Comparison of ENCODE assay signal across 23 mouse cellular contexts in the genomic region with DNA sequence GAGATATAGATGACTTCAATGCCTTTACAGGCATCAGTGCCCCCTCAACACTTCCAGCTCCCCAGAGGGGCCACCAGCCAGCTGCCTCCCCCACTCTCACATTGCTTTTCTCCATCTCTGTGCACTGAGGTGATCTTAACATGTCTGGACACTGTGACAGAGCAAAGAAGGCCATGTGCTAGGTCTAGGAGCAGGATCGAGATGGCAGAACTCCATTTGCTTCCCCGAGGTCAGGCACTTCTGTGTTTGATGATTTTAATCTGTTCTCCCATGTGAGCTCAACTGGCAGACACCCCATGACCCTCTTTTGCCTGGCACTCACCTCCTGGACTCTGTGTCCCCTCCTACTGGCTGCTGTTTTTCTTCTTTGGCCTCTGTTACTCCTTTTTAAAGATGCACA.
DNase-seq lines count a peak whose midpoint lies in the region; ATAC-seq and TF ChIP-seq lines count a peak whose summit lies in the region.
"Had no signal": no experiment of that assay in that cellular context is flagged by ENCODE, and none has a peak within 500 bp of the region (broad histone marks: within the 10 kb centered on the region; RNA-seq: fewer than 3 reads in every experiment).

No protein-coding gene starts in this region.

- H3K9ac ChIP-seq in forebrain, embryonic 15.5 days (replicated peaks): no peak overlapping the region
- H3K9ac ChIP-seq in intestine, postnatal 0 days (ENCODE audit: low read depth, low read length): no peak overlapping the region
- H3K9ac ChIP-seq in intestine, embryonic 16.5 days (ENCODE audit: low read depth, low read length): no peak overlapping the region
- no peak overlapping the region for H3K9ac ChIP-seq in midbrain, postnatal 0 days (replicated peaks; ENCODE audit: low read length, poor library complexity, severe bottlenecking)
- H3K9ac ChIP-seq in midbrain, embryonic 11.5 days (ENCODE audit: low read length): no peak overlapping the region
- H3K9ac ChIP-seq: embryonic facial prominence, embryonic 12.5 days; forebrain, embryonic 12.5 days; kidney, embryonic 15.5 days; liver, embryonic 14.5 days; lung, embryonic 15.5 days; neural tube, embryonic 12.5 days had no signal

- H3K4me1 ChIP-seq in forebrain, embryonic 10.5 days: peaks cover 16% of the 10 kb centered on the region
- no peaks in the 10 kb centered on the region for H3K4me1 ChIP-seq in forebrain, embryonic 15.5 days
- H3K4me1 ChIP-seq in intestine, postnatal 0 days (replicated peaks; ENCODE audit: control insufficient read depth, insufficient read depth, low read length): 0 out of 2 replicates have a peak, but pooled peaks cover 4% of the 10 kb centered on the region
- peaks cover 18% of the 10 kb centered on the region for H3K4me1 ChIP-seq in intestine, embryonic 16.5 days (ENCODE audit: control insufficient read depth, insufficient read depth, low read length)
- H3K4me1 ChIP-seq in midbrain, postnatal 0 days (ENCODE audit: insufficient read depth, low read length): no peaks in the 10 kb centered on the region
- H3K4me1 ChIP-seq in midbrain, embryonic 11.5 days (ENCODE audit: control insufficient read depth, insufficient read depth, low read length): no peaks in the 10 kb centered on the region; the same call in 1 of the 2 replicates
- H3K4me1 ChIP-seq in limb, embryonic 10.5 days: peaks cover 15% of the 10 kb centered on the region
- H3K4me1 ChIP-seq: embryonic facial prominence, embryonic 12.5 days; forebrain, embryonic 12.5 days; neural tube, embryonic 12.5 days had no signal

- no peak for ATAC-seq in forebrain, embryonic 15.5 days (replicated peaks)
- no peak for ATAC-seq in intestine, postnatal 0 days
- ATAC-seq in intestine, embryonic 16.5 days: no peak
- ATAC-seq in midbrain, postnatal 0 days (ENCODE audit: low FRiP score): no peak
- ATAC-seq in midbrain, embryonic 11.5 days (ENCODE audit: low FRiP score): no peak

- peak; percentile 15; the same call in 1 of the 2 replicates for TF ChIP-seq CTCF in intestine, postnatal 0 days (IDR thresholded peaks at IDR 0.05; ENCODE audit: low read depth)
- no peak for TF ChIP-seq CTCF in midbrain, postnatal 0 days (IDR thresholded peaks at IDR 0.05)

- no peak overlapping the region for H3K4me2 ChIP-seq in forebrain, embryonic 15.5 days (replicated peaks)
- H3K4me2 ChIP-seq in intestine, postnatal 0 days (replicated peaks; ENCODE audit: low read depth): no peak overlapping the region
- no peak overlapping the region for H3K4me2 ChIP-seq in intestine, embryonic 16.5 days (ENCODE audit: low read depth, low read length)
- H3K4me2 ChIP-seq in midbrain, postnatal 0 days (ENCODE audit: low read depth, low read length, poor library complexity, severe bottlenecking): no peak overlapping the region
- no peak overlapping the region for H3K4me2 ChIP-seq in midbrain, embryonic 11.5 days
- H3K4me2 ChIP-seq: embryonic facial prominence, embryonic 12.5 days; forebrain, embryonic 12.5 days; heart, embryonic 11.5 days; kidney, embryonic 15.5 days; lung, embryonic 15.5 days; neural tube, embryonic 12.5 days had no signal

- no peaks in the 10 kb centered on the region for H3K36me3 ChIP-seq in forebrain, embryonic 10.5 days (replicated peaks)
- no peaks in the 10 kb centered on the region for H3K36me3 ChIP-seq in forebrain, embryonic 15.5 days
- H3K36me3 ChIP-seq in intestine, postnatal 0 days (ENCODE audit: control insufficient read depth, insufficient read depth): no peaks in the 10 kb centered on the region
- no peaks in the 10 kb centered on the region for H3K36me3 ChIP-seq in intestine, embryonic 16.5 days (ENCODE audit: control insufficient read depth, insufficient read depth, low read length)
- H3K36me3 ChIP-seq in midbrain, postnatal 0 days (ENCODE audit: insufficient read depth, low read length): no peaks in the 10 kb centered on the region
- H3K36me3 ChIP-seq in midbrain, embryonic 11.5 days (ENCODE audit: control insufficient read depth, insufficient read depth, low read length): no peaks in the 10 kb centered on the region
- no peaks in the 10 kb centered on the region for H3K36me3 ChIP-seq in limb, embryonic 10.5 days
- H3K36me3 ChIP-seq: embryonic facial prominence, embryonic 12.5 days; forebrain, embryonic 12.5 days; kidney, embryonic 15.5 days; lung, embryonic 15.5 days; neural tube, embryonic 12.5 days had no signal

- H3K4me3 ChIP-seq in forebrain, embryonic 10.5 days: no peak overlapping the region
- no peak overlapping the region for H3K4me3 ChIP-seq in forebrain, embryonic 15.5 days
- H3K4me3 ChIP-seq in intestine, postnatal 0 days (ENCODE audit: low read depth, low read length): no peak overlapping the region
- no peak overlapping the region for H3K4me3 ChIP-seq in intestine, embryonic 16.5 days (ENCODE audit: low read length)
- H3K4me3 ChIP-seq in midbrain, postnatal 0 days (ENCODE audit: low read depth, low read length): no peak overlapping the region
- no peak overlapping the region for H3K4me3 ChIP-seq in midbrain, embryonic 11.5 days (ENCODE audit: low read depth, low read length)
- no peak overlapping the region for H3K4me3 ChIP-seq in limb, embryonic 10.5 days
- H3K4me3 ChIP-seq: embryonic facial prominence, embryonic 12.5 days; forebrain, embryonic 12.5 days; kidney, embryonic 15.5 days; lung, embryonic 15.5 days; neural tube, embryonic 12.5 days had no signal

- peaks cover 61% of the 10 kb centered on the region for H3K27me3 ChIP-seq in forebrain, embryonic 10.5 days (ENCODE audit: poor library complexity, severe bottlenecking)
- H3K27me3 ChIP-seq in forebrain, embryonic 15.5 days: no peaks in the 10 kb centered on the region
- H3K27me3 ChIP-seq in intestine, postnatal 0 days (replicated peaks; ENCODE audit: control insufficient read depth, insufficient read depth, low read length): no peaks in the 10 kb centered on the region
- peaks cover 3% of the 10 kb centered on the region; the same call in 1 of the 2 replicates for H3K27me3 ChIP-seq in intestine, embryonic 16.5 days (replicated peaks; ENCODE audit: control insufficient read depth, insufficient read depth, low read length)
- H3K27me3 ChIP-seq in midbrain, postnatal 0 days (ENCODE audit: insufficient read depth, low read length): 0 out of 2 replicates have a peak, but pooled peaks cover 3% of the 10 kb centered on the region
- no peaks in the 10 kb centered on the region for H3K27me3 ChIP-seq in midbrain, embryonic 11.5 days (ENCODE audit: control insufficient read depth, insufficient read depth, low read length)
- H3K27me3 ChIP-seq in limb, embryonic 10.5 days (ENCODE audit: low read depth, poor library complexity, severe bottlenecking): no peaks in the 10 kb centered on the region
- H3K27me3 ChIP-seq: embryonic facial prominence, embryonic 12.5 days had no signal

- DNase-seq in forebrain, embryonic 10.5 days (ENCODE audit: extremely low spot score, low spot score): no peak
- DNase-seq in midbrain, postnatal 0 days (ENCODE audit: low spot score): peak; percentile 45
- no peak for DNase-seq in midbrain, embryonic 11.5 days (ENCODE audit: low spot score, missing footprints)
- no peak for DNase-seq in kidney, adult 9 months
- DNase-seq in limb, embryonic 10.5 days (ENCODE audit: low spot score): no peak
- DNase-seq: adrenal gland, postnatal 25 days; cerebellum, adult 9-10 months; kidney, postnatal 36 days; layer of hippocampus, postnatal 36 days; midbrain, embryonic 14.5 days; right cerebral cortex, postnatal 4 days; thymus, adult 18-20 months; thymus, postnatal 36 days had no signal

- H3K27ac ChIP-seq in forebrain, embryonic 10.5 days: peak overlapping the region; percentile 37; the same call in 1 of the 2 replicates
- no peak overlapping the region for H3K27ac ChIP-seq in forebrain, embryonic 15.5 days (replicated peaks)
- H3K27ac ChIP-seq in intestine, postnatal 0 days (ENCODE audit: low read depth, low read length): no peak overlapping the region
- H3K27ac ChIP-seq in intestine, embryonic 16.5 days (ENCODE audit: low read length): no peak overlapping the region
- no peak overlapping the region for H3K27ac ChIP-seq in midbrain, postnatal 0 days (ENCODE audit: low read depth, low read length)
- H3K27ac ChIP-seq in midbrain, embryonic 11.5 days (ENCODE audit: low read depth, low read length): no peak overlapping the region
- no peak overlapping the region for H3K27ac ChIP-seq in limb, embryonic 10.5 days
- H3K27ac ChIP-seq: embryonic facial prominence, embryonic 12.5 days; forebrain, embryonic 12.5 days; kidney, embryonic 15.5 days; liver, embryonic 14.5 days; lung, embryonic 15.5 days; neural tube, embryonic 12.5 days had no signal

- no peaks in the 10 kb centered on the region for H3K9me3 ChIP-seq in forebrain, embryonic 10.5 days
- H3K9me3 ChIP-seq in forebrain, embryonic 15.5 days: no peaks in the 10 kb centered on the region
- no peaks in the 10 kb centered on the region for H3K9me3 ChIP-seq in intestine, postnatal 0 days (ENCODE audit: control insufficient read depth)
- H3K9me3 ChIP-seq in intestine, embryonic 16.5 days (ENCODE audit: control insufficient read depth, low read length): no peaks in the 10 kb centered on the region
- no peaks in the 10 kb centered on the region for H3K9me3 ChIP-seq in midbrain, postnatal 0 days (ENCODE audit: low read length)
- no peaks in the 10 kb centered on the region for H3K9me3 ChIP-seq in midbrain, embryonic 11.5 days (ENCODE audit: control insufficient read depth, low read length)
- no peaks in the 10 kb centered on the region for H3K9me3 ChIP-seq in limb, embryonic 10.5 days (replicated peaks)
- H3K9me3 ChIP-seq: embryonic facial prominence, embryonic 12.5 days; forebrain, embryonic 12.5 days; kidney, embryonic 15.5 days; lung, embryonic 15.5 days; neural tube, embryonic 12.5 days had no signal

- WGBS in forebrain, embryonic 10.5 days: 66% methylated on average over 2 of the region's 2 CpGs
- 80% methylated on average over 2 of the region's 2 CpGs for WGBS in forebrain, embryonic 15.5 days
- WGBS in intestine, postnatal 0 days: 81% methylated on average over 2 of the region's 2 CpGs
- WGBS in intestine, embryonic 16.5 days: 51% methylated on average over 2 of the region's 2 CpGs
- WGBS in midbrain, postnatal 0 days: 63% methylated on average over 2 of the region's 2 CpGs
- WGBS in midbrain, embryonic 11.5 days: 65% methylated on average over 2 of the region's 2 CpGs
- WGBS in limb, embryonic 10.5 days: 78% methylated on average over 2 of the region's 2 CpGs
